ENCODE assay signal across 9 mouse cellular contexts in the genomic region with DNA sequence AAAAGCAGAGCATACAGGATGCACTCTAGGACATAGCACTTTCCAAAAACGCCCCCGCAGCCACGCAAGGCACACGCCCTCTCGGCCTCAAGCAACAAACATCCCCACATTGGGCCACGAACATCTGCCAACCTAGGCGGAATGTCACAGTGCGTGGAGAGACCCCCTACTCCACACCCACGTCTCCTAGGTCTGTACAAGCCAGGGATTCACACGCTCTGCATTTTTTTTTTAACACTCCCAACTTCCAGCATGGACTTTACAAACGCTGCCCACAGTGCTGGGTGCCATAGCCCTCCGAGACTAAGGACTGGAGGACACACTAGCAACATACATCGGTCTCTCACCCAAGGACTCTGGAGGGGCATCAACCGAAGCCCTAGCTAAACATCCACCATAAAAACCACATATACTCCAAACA. TPM values are rescaled to one million over a fixed set of nuclear protein-coding genes. Genes with fewer than 3 reads are reported as not detected.
A peak's percentile ranks its signal among the peaks of the same experiment; 100 is the strongest.
DNase-seq lines count a peak whose midpoint lies in the region; ATAC-seq and TF ChIP-seq lines count a peak whose summit lies in the region.
"Had no signal": no experiment of that assay in that cellular context is flagged by ENCODE, and none has a peak within 500 bp of the region (broad histone marks: within the 10 kb centered on the region; RNA-seq: fewer than 3 reads in every experiment).

No protein-coding gene starts in this region.

- H3K9me3 ChIP-seq in embryonic facial prominence, embryonic 14.5 days (ENCODE audit: control insufficient read depth, low read length): no peaks in the 10 kb centered on the region
- no peaks in the 10 kb centered on the region for H3K9me3 ChIP-seq in intestine, embryonic 15.5 days
- H3K9me3 ChIP-seq in midbrain, embryonic 15.5 days: no peaks in the 10 kb centered on the region

- no peak for ATAC-seq in embryonic facial prominence, embryonic 14.5 days (ENCODE audit: low read depth)
- ATAC-seq in intestine, embryonic 15.5 days: no peak
- no peak for ATAC-seq in midbrain, embryonic 15.5 days (replicated peaks)

- H3K36me3 ChIP-seq in embryonic facial prominence, embryonic 14.5 days (ENCODE audit: control insufficient read depth, insufficient read depth, low read length): peaks cover 27% of the 10 kb centered on the region
- no peaks in the 10 kb centered on the region for H3K36me3 ChIP-seq in intestine, embryonic 15.5 days
- H3K36me3 ChIP-seq in midbrain, embryonic 15.5 days (replicated peaks): no peaks in the 10 kb centered on the region

- H3K27me3 ChIP-seq in embryonic facial prominence, embryonic 14.5 days (replicated peaks; ENCODE audit: control insufficient read depth, insufficient read depth, low read length): no peaks in the 10 kb centered on the region
- no peaks in the 10 kb centered on the region for H3K27me3 ChIP-seq in intestine, embryonic 15.5 days (replicated peaks)
- H3K27me3 ChIP-seq in midbrain, embryonic 15.5 days (replicated peaks): peaks cover 62% of the 10 kb centered on the region

- H3K9ac ChIP-seq in embryonic facial prominence, embryonic 14.5 days (ENCODE audit: low read depth, low read length): peak overlapping the region; percentile 71
- H3K9ac ChIP-seq in intestine, embryonic 15.5 days: peak overlapping the region; percentile 59
- H3K9ac ChIP-seq in midbrain, embryonic 15.5 days: peak overlapping the region; percentile 43

- H3K4me3 ChIP-seq in lung, adult 2 months (replicated peaks; ENCODE audit: extremely low read depth, low read depth, low read length): peak overlapping the region; percentile 74
- H3K4me3 ChIP-seq in embryonic facial prominence, embryonic 14.5 days (ENCODE audit: low read depth, low read length): peak overlapping the region; percentile 57
- H3K4me3 ChIP-seq in intestine, embryonic 15.5 days (replicated peaks): peak overlapping the region; percentile 53
- peak overlapping the region; percentile 61 for H3K4me3 ChIP-seq in midbrain, embryonic 15.5 days

- peak overlapping the region; percentile 95 for H3K4me2 ChIP-seq in embryonic facial prominence, embryonic 14.5 days (ENCODE audit: low read depth, low read length)
- H3K4me2 ChIP-seq in intestine, embryonic 15.5 days (replicated peaks): peak overlapping the region; percentile 96
- H3K4me2 ChIP-seq in midbrain, embryonic 15.5 days: peak overlapping the region; percentile 99

- DNase-seq in lung, adult 2 months: no peak
- DNase-seq in lung, adult 18-20 months: no peak
- no peak for DNase-seq in embryonic facial prominence, embryonic 14.5 days (ENCODE audit: low spot score)
- DNase-seq in MN1 (ENCODE audit: low spot score): no peak
- no peak for DNase-seq in layer of hippocampus, adult 18-20 months (ENCODE audit: low spot score in 2 of 2)
- DNase-seq in layer of hippocampus, adult 9-11 months: no peak

- TF ChIP-seq POLR2A in lung, adult 2 months (IDR thresholded peaks at IDR 0.05; ENCODE audit: borderline replicate concordance, extremely low read depth, low read depth, low read length): peak; percentile 68; the same call in 1 of the 2 replicates

- no peak for TF ChIP-seq CTCF in lung, adult 2 months (IDR thresholded peaks at IDR 0.05; ENCODE audit: insufficient read depth, low read length)

- peaks cover 31% of the 10 kb centered on the region for H3K4me1 ChIP-seq in lung, adult 2 months (ENCODE audit: control insufficient read depth, insufficient read depth, low read length)
- peaks cover 42% of the 10 kb centered on the region for H3K4me1 ChIP-seq in embryonic facial prominence, embryonic 14.5 days (ENCODE audit: control insufficient read depth, insufficient read depth, low read length)
- H3K4me1 ChIP-seq in intestine, embryonic 15.5 days (replicated peaks): peaks cover 57% of the 10 kb centered on the region
- peaks cover 36% of the 10 kb centered on the region for H3K4me1 ChIP-seq in midbrain, embryonic 15.5 days

- WGBS in lung, adult 2 months: 5% methylated on average over 14 of the region's 14 CpGs
- WGBS in embryonic facial prominence, embryonic 14.5 days: 3% methylated on average over 14 of the region's 14 CpGs
- WGBS in intestine, embryonic 15.5 days: 4% methylated on average over 14 of the region's 14 CpGs
- 4% methylated on average over 14 of the region's 14 CpGs for WGBS in midbrain, embryonic 15.5 days

- H3K27ac ChIP-seq in embryonic facial prominence, embryonic 14.5 days (replicated peaks; ENCODE audit: low read depth, low read length): peak overlapping the region; percentile 99
- peak overlapping the region; percentile 98 for H3K27ac ChIP-seq in intestine, embryonic 15.5 days
- H3K27ac ChIP-seq in midbrain, embryonic 15.5 days: peak overlapping the region; percentile 77

RNA-seq across cellular contexts. Expression of gene Rarg, which starts 11.8 kb away (rescaled TPM):
- 75.1 and 93.9 TPM in 2 replicates for polyA plus RNA-seq in lung, adult 2 months (2012; rRNA removed)
- 73.8 and 75.3 TPM in 2 replicates for polyA plus RNA-seq in embryonic facial prominence, embryonic 14.5 days (2014; fragmentation: Nextera tagmentation; extraction: Ambion mirVana)
- 15.8 and 16.5 TPM in 2 replicates for polyA plus RNA-seq in intestine, embryonic 15.5 days (2015; fragmentation: Nextera tagmentation; extraction: Ambion mirVana)
- polyA plus RNA-seq in midbrain, embryonic 15.5 days (2015; fragmentation: Nextera tagmentation; extraction: Ambion mirVana): 4.1 and 6.4 TPM in 2 replicates
- total RNA-seq in layer of hippocampus, adult 18-20 months (2021): 10 to 100 TPM; 11.3 to 13.7 TPM

RNA-seq across cellular contexts. Expression of gene Itgb7, which starts 13.7 kb away (rescaled TPM):
- polyA plus RNA-seq in lung, adult 2 months (2012; rRNA removed): 22.0 and 32.4 TPM in 2 replicates
- 2.1 and 4.1 TPM in 2 replicates for polyA plus RNA-seq in embryonic facial prominence, embryonic 14.5 days (2014; fragmentation: Nextera tagmentation; extraction: Ambion mirVana)
- 10.8 and 12.9 TPM in 2 replicates for polyA plus RNA-seq in intestine, embryonic 15.5 days (2015; fragmentation: Nextera tagmentation; extraction: Ambion mirVana)
- polyA plus RNA-seq in midbrain, embryonic 15.5 days (2015; fragmentation: Nextera tagmentation; extraction: Ambion mirVana): 0.98 and 1.1 TPM in 2 replicates
- 1 to 10 TPM in 1 of 2 experiments, under 1 TPM in 1; 0.76 to 1.9 TPM for total RNA-seq in layer of hippocampus, adult 18-20 months (2021)

RNA-seq across cellular contexts. Expression of gene Gm9918, which starts 24.9 kb away (rescaled TPM):
- polyA plus RNA-seq in lung, adult 2 months (2012; rRNA removed): 0.31 and 0.60 TPM in 2 replicates
- 0.71 and 1.1 TPM in 2 replicates for polyA plus RNA-seq in embryonic facial prominence, embryonic 14.5 days (2014; fragmentation: Nextera tagmentation; extraction: Ambion mirVana)
- 0.08 and 0.14 TPM in 2 replicates for polyA plus RNA-seq in intestine, embryonic 15.5 days (2015; fragmentation: Nextera tagmentation; extraction: Ambion mirVana)
- 0.10 TPM in 1 of 2 replicates, not detected in the other for polyA plus RNA-seq in midbrain, embryonic 15.5 days (2015; fragmentation: Nextera tagmentation; extraction: Ambion mirVana)
- total RNA-seq in layer of hippocampus, adult 18-20 months (2021): not detected
- total RNA-seq: common myeloid progenitor, adult 5-6 weeks had no signal

RNA-seq across cellular contexts. Expression of gene Mfsd5, which starts 33.8 kb away (rescaled TPM):
- polyA plus RNA-seq in lung, adult 2 months (2012; rRNA removed): 95.4 and 97.1 TPM in 2 replicates
- polyA plus RNA-seq in embryonic facial prominence, embryonic 14.5 days (2014; fragmentation: Nextera tagmentation; extraction: Ambion mirVana): 64.6 and 67.2 TPM in 2 replicates
- 66.2 and 67.9 TPM in 2 replicates for polyA plus RNA-seq in intestine, embryonic 15.5 days (2015; fragmentation: Nextera tagmentation; extraction: Ambion mirVana)
- 58.5 and 64.0 TPM in 2 replicates for polyA plus RNA-seq in midbrain, embryonic 15.5 days (2015; fragmentation: Nextera tagmentation; extraction: Ambion mirVana)
- 10 to 100 TPM; 34.6 to 38.9 TPM for total RNA-seq in layer of hippocampus, adult 18-20 months (2021)

RNA-seq across cellular contexts. Expression of gene Csad, which starts 40.9 kb away (rescaled TPM):
- polyA plus RNA-seq in lung, adult 2 months (2012; rRNA removed): 92.8 and 106 TPM in 2 replicates
- 63.6 and 66.8 TPM in 2 replicates for polyA plus RNA-seq in embryonic facial prominence, embryonic 14.5 days (2014; fragmentation: Nextera tagmentation; extraction: Ambion mirVana)
- 45.8 and 49.3 TPM in 2 replicates for polyA plus RNA-seq in intestine, embryonic 15.5 days (2015; fragmentation: Nextera tagmentation; extraction: Ambion mirVana)
- polyA plus RNA-seq in midbrain, embryonic 15.5 days (2015; fragmentation: Nextera tagmentation; extraction: Ambion mirVana): 38.0 and 39.4 TPM in 2 replicates
- 10 to 100 TPM; 33.3 to 37.4 TPM for total RNA-seq in layer of hippocampus, adult 18-20 months (2021)
